Mouse (Mus musculus) ES-E14 (cell line): Measurements from ENCODE around the gene H2afz.

ENCODE experiments used
- CHD2 ChIP-seq: IDR thresholded peaks from 2 replicates; pipeline ENCODE4 v1.6.1; 2014; ENCODE audit warnings: mild to moderate bottlenecking, low read depth, low read length, inconsistent platforms
- HCFC1 ChIP-seq: IDR thresholded peaks from 2 replicates; pipeline ENCODE4 v1.6.1; 2012; ENCODE audit warnings: low read length, inconsistent platforms, borderline replicate concordance; ENCODE audit not compliant: insufficient read depth
- MAFK ChIP-seq: IDR thresholded peaks from 2 replicates; pipeline ENCODE4 v1.6.1; 2014; ENCODE audit warnings: mild to moderate bottlenecking, low read depth, low read length, inconsistent platforms; ENCODE audit not compliant: insufficient read depth
- ZC3H11A ChIP-seq: IDR thresholded peaks from 2 replicates; pipeline ENCODE4 v1.6.1; 2012; ENCODE audit warnings: low read depth, mild to moderate bottlenecking, inconsistent platforms, low read length, borderline replicate concordance
- ZNF384 ChIP-seq: IDR thresholded peaks from 2 replicates; pipeline ENCODE4 v1.6.1; 2012; ENCODE audit warnings: low read depth, low read length, inconsistent platforms

- TF ChIP-seq ZNF384, result no peak
- TF ChIP-seq ZC3H11A, result no peak
- TF ChIP-seq MAFK, result no peak
- no peak for TF ChIP-seq CHD2
- TF ChIP-seq HCFC1, result no peak
Observed at GRCm38 (mm10) chr3:137897685-137898084, 33.4 kb downstream of the H2afz start.
